8 mouse cellular contexts compared by ENCODE assay signal in genomic region chr14:31269456-31270100, GRCm38 (mm10). TPM values are rescaled to one million over a fixed set of nuclear protein-coding genes. Genes with fewer than 3 reads are reported as not detected.
DNase-seq lines count a peak whose midpoint lies in the region; ATAC-seq lines count a peak whose summit lies in the region.

No protein-coding gene starts in this region.

- H3K9me3 ChIP-seq in heart, embryonic 16.5 days (replicated peaks; ENCODE audit: control insufficient read depth, low read length) = no peaks in the 10 kb centered on the region
- H3K9me3 ChIP-seq in lung, embryonic 15.5 days = no peaks in the 10 kb centered on the region

- WGBS in heart, embryonic 16.5 days = 16% methylated on average over 28 of the region's 28 CpGs
- 15% methylated on average over 25 of the region's 28 CpGs for WGBS in lung, embryonic 15.5 days

- H3K27ac ChIP-seq in heart, embryonic 16.5 days (ENCODE audit: low read length) = no peak overlapping the region
- H3K27ac ChIP-seq in lung, embryonic 15.5 days = 0 out of 2 replicates have a peak overlapping the region, but pooled peaks have one; percentile 20

- ATAC-seq in heart, embryonic 16.5 days (replicated peaks; ENCODE audit: extremely low read depth, insufficient read depth, low FRiP score) = peak; percentile 67
- peak; percentile 83 for ATAC-seq in lung, embryonic 15.5 days (ENCODE audit: borderline replicate concordance, extremely low read depth, low FRiP score, low TSS enrichment)

- H3K4me2 ChIP-seq in heart, embryonic 16.5 days (ENCODE audit: low read depth, low read length) = peak overlapping the region; percentile 65
- peak overlapping the region; percentile 69 for H3K4me2 ChIP-seq in lung, embryonic 15.5 days

- no peaks in the 10 kb centered on the region for H3K4me1 ChIP-seq in heart, embryonic 16.5 days (ENCODE audit: control insufficient read depth, insufficient read depth, low read length)
- peaks cover 12% of the 10 kb centered on the region; the same call in 1 of the 2 replicates for H3K4me1 ChIP-seq in lung, embryonic 15.5 days

- H3K9ac ChIP-seq in heart, embryonic 16.5 days (ENCODE audit: low read length) = peak overlapping the region; percentile 54
- peak overlapping the region; percentile 17; the same call in 1 of the 2 replicates for H3K9ac ChIP-seq in lung, embryonic 15.5 days

- H3K27me3 ChIP-seq in heart, embryonic 16.5 days (ENCODE audit: control insufficient read depth, insufficient read depth, low read length) = no peaks in the 10 kb centered on the region
- H3K27me3 ChIP-seq in lung, embryonic 15.5 days = no peaks in the 10 kb centered on the region

- H3K36me3 ChIP-seq in heart, embryonic 16.5 days (ENCODE audit: control insufficient read depth, insufficient read depth) = no peaks in the 10 kb centered on the region
- H3K36me3 ChIP-seq in lung, embryonic 15.5 days = no peaks in the 10 kb centered on the region

- H3K4me3 ChIP-seq in heart, embryonic 16.5 days (ENCODE audit: low read length) = peak overlapping the region; percentile 38
- peak overlapping the region; percentile 37 for H3K4me3 ChIP-seq in lung, embryonic 15.5 days

- peak; percentile 26 for DNase-seq in adrenal gland, postnatal 10 days
- no peak for DNase-seq in adrenal gland, adult 2 months
- DNase-seq in brain, adult 2 months (ENCODE audit: low read depth, low spot score) = peak; percentile 54
- DNase-seq in layer of hippocampus, postnatal 10 days (ENCODE audit: low spot score in 2 of 2) = peak; percentile 46 to 56
- peak; percentile 47 for DNase-seq in ovary, postnatal 36 days (ENCODE audit: low spot score)
- DNase-seq in adrenal gland, adult 18-20 months (ENCODE audit: low spot score in 2 of 2) = no peak

RNA-seq across cellular contexts. Expression of gene Bap1, which starts 18.3 kb away (rescaled TPM):
- total RNA-seq in adrenal gland, postnatal 10 days (2021) = 10 to 100 TPM; 58.4 to 67.6 TPM
- total RNA-seq in adrenal gland, adult 2 months (2021) = 10 to 100 TPM; 59.5 to 60.5 TPM
- polyA plus RNA-seq in adrenal gland, adult 2 months (2012; rRNA removed) = 63.2 and 72.0 TPM in 2 replicates
- polyA plus RNA-seq in heart, embryonic 16.5 days (2015; fragmentation: Nextera tagmentation; extraction: Ambion mirVana) = 54.5 and 56.4 TPM in 2 replicates
- 100 to 1,000 TPM; 117 to 123 TPM for total RNA-seq in layer of hippocampus, postnatal 10 days (2021)
- 83.0 and 83.4 TPM in 2 replicates for polyA plus RNA-seq in lung, embryonic 15.5 days (2015; fragmentation: Nextera tagmentation; extraction: Ambion mirVana)
- total RNA-seq in adrenal gland, adult 18-20 months (2021) = 10 to 100 TPM; 55.9 to 69.2 TPM

RNA-seq across cellular contexts. Expression of gene Phf7, which starts 18.5 kb away (rescaled TPM):
- total RNA-seq in adrenal gland, postnatal 10 days (2021) = 1 to 10 TPM; 9.1 to 9.2 TPM
- 1 to 10 TPM; 6.1 to 7.3 TPM for total RNA-seq in adrenal gland, adult 2 months (2021)
- polyA plus RNA-seq in adrenal gland, adult 2 months (2012; rRNA removed) = 4.6 and 4.8 TPM in 2 replicates
- 9.5 TPM in 2 replicates for polyA plus RNA-seq in heart, embryonic 16.5 days (2015; fragmentation: Nextera tagmentation; extraction: Ambion mirVana)
- 1 to 10 TPM; 4.8 to 5.2 TPM for total RNA-seq in layer of hippocampus, postnatal 10 days (2021)
- 13.2 and 14.8 TPM in 2 replicates for polyA plus RNA-seq in lung, embryonic 15.5 days (2015; fragmentation: Nextera tagmentation; extraction: Ambion mirVana)
- total RNA-seq in adrenal gland, adult 18-20 months (2021) = 1 to 10 TPM; 5.8 to 6.7 TPM

RNA-seq across cellular contexts. Expression of gene Sema3g, which starts 51.9 kb away (rescaled TPM):
- 10 to 100 TPM; 12.1 to 12.3 TPM for total RNA-seq in adrenal gland, postnatal 10 days (2021)
- 10 to 100 TPM in 1 of 2 experiments, 1 to 10 TPM in 1; 5.2 to 11.2 TPM for total RNA-seq in adrenal gland, adult 2 months (2021)
- polyA plus RNA-seq in adrenal gland, adult 2 months (2012; rRNA removed) = 8.7 and 10.9 TPM in 2 replicates
- 0.97 TPM in 2 replicates for polyA plus RNA-seq in heart, embryonic 16.5 days (2015; fragmentation: Nextera tagmentation; extraction: Ambion mirVana)
- total RNA-seq in layer of hippocampus, postnatal 10 days (2021) = 1 to 10 TPM; 4.7 to 5.4 TPM
- polyA plus RNA-seq in lung, embryonic 15.5 days (2015; fragmentation: Nextera tagmentation; extraction: Ambion mirVana) = 2.1 and 2.5 TPM in 2 replicates
- 10 to 100 TPM in 1 of 2 experiments, 1 to 10 TPM in 1; 8.5 to 10.6 TPM for total RNA-seq in adrenal gland, adult 18-20 months (2021)

RNA-seq across cellular contexts. Expression of gene Nisch, which starts 52.8 kb away (rescaled TPM):
- total RNA-seq in adrenal gland, postnatal 10 days (2021) = 100 to 1,000 TPM; 224 to 328 TPM
- 100 to 1,000 TPM; 249 to 309 TPM for total RNA-seq in adrenal gland, adult 2 months (2021)
- 412 and 462 TPM in 2 replicates for polyA plus RNA-seq in adrenal gland, adult 2 months (2012; rRNA removed)
- polyA plus RNA-seq in heart, embryonic 16.5 days (2015; fragmentation: Nextera tagmentation; extraction: Ambion mirVana) = 331 and 376 TPM in 2 replicates
- 100 to 1,000 TPM; 424 to 481 TPM for total RNA-seq in layer of hippocampus, postnatal 10 days (2021)
- 387 and 413 TPM in 2 replicates for polyA plus RNA-seq in lung, embryonic 15.5 days (2015; fragmentation: Nextera tagmentation; extraction: Ambion mirVana)
- 100 to 1,000 TPM; 257 to 319 TPM for total RNA-seq in adrenal gland, adult 18-20 months (2021)

RNA-seq across cellular contexts. Expression of gene Dnah1, which starts 54.1 kb away (rescaled TPM):
- 1 to 10 TPM in 1 of 2 experiments, under 1 TPM in 1; 0.99 to 1.2 TPM for total RNA-seq in adrenal gland, postnatal 10 days (2021)
- 1 to 10 TPM; 1.7 to 2.1 TPM for total RNA-seq in adrenal gland, adult 2 months (2021)
- polyA plus RNA-seq in adrenal gland, adult 2 months (2012; rRNA removed) = 0.71 and 1.3 TPM in 2 replicates
- polyA plus RNA-seq in heart, embryonic 16.5 days (2015; fragmentation: Nextera tagmentation; extraction: Ambion mirVana) = 0.54 and 0.92 TPM in 2 replicates
- 1 to 10 TPM; 2.2 to 2.4 TPM for total RNA-seq in layer of hippocampus, postnatal 10 days (2021)
- polyA plus RNA-seq in lung, embryonic 15.5 days (2015; fragmentation: Nextera tagmentation; extraction: Ambion mirVana) = 2.7 and 3.3 TPM in 2 replicates
- 1 to 10 TPM; 1.5 to 2.0 TPM for total RNA-seq in adrenal gland, adult 18-20 months (2021)

Comparison
In these comparisons a context has a peak if more than half of its experiments do, and no peak if none do; other contexts are left out.
1. DNase-seq: peak in adrenal gland, postnatal 10 days (single experiment), brain, adult 2 months (single experiment), layer of hippocampus, postnatal 10 days (2 of 2) and ovary, postnatal 36 days (single experiment); none in adrenal gland, adult 2 months (single experiment) and adrenal gland, adult 18-20 months (0 of 2).